Mouse (Mus musculus) layer of hippocampus, postnatal 10 days (tissue): ENCODE data around the gene Fam71f2. TPM values are rescaled to one million over a fixed set of nuclear protein-coding genes. Genes with fewer than 3 reads are reported as not detected.

ENCODE experiments used
- DNase-seq, 2 experiments: peaks; one replicate each; pipeline ENCODE4 v3.0.0; 2021; ENCODE audit warnings: low spot score in 2 of 2
- total RNA-seq, 2 experiments: library from RNA; stranded (reverse); gene quantifications; 2 replicates each; pipeline ENCODE4 v1.2.3; 2021

Gene Fam71f2
- total RNA-seq, 2 experiments from 2014 or later, result not detected

DNA sequence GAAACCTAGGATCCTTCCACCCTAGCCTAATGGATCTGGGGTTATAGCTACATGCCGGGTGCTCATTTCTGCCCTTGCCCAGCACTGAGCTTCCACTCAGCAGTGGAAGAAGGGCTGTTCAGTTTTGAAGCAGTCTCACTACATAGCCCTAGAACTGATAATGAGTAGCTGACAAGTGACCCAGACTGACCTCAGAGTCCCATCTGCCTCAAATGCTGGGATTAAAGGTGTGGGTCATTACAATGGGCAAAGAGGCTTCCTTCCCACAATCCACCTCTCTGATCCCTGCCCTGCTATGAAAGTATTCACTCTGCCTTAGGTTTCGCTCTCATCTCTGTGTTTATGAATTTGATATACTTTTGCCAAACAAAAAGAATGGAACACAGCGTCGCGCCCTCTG lies 2.6 kb upstream of the Fam71f2 start:
- no peak for DNase-seq

DNA sequence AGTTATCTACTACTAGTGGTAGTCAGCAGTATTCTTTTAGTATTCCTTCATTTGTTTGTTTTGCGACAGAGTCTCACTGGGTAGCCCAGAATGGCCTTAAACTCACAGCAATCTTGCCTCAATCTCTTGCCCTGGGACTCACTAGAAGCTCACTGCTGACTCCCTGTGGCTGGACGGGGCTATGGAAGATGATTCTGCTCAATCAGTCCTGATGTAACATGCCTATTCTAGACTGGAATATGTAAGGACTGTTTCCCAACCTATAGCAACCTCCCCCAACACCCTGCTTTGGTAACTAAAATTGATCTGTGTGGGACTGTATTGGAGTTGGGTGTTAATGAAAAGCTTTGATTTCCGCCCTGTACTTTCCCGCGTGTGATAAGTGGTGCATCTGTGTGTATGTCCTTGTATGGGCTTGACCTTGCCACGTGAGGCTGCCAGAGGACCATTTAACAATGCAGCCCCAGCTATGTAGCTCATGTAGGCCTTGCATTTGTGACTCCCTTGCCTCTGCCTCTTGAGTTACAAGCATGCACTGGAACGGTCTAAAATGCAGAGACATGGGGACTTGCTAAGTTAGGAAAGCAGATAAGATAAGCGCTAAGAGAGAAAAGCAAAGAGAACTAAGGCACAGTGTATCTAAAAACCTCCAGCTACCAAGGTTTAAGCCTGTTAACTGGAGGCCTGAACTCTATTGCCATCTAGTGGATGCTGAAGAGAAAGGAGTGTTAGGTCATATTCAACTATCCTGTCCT lies 703 bp upstream of the Fam71f2 start:
- peak; percentile 50 to 63 for DNase-seq

DNA sequence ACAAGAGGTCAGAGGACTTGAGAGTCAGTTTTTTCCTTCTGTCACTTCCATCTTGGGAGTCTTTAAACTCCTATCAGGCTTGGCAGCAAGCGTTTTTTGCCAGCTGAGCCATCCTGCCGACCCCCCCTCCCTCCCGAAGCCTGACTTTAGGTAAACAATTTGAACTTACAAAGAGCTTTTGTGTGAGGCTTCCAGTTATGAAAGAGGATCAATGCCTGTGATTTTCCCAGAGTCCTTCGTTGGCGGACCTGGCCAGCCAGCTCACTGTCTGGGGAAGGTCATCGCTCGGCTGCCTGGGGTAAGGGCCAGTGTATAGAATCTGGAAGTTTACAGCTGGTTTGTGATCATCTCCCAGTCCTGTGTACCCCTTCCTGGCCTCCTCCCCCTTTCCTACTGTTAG lies 1.3 kb downstream of the Fam71f2 start:
- no peak for DNase-seq

DNA sequence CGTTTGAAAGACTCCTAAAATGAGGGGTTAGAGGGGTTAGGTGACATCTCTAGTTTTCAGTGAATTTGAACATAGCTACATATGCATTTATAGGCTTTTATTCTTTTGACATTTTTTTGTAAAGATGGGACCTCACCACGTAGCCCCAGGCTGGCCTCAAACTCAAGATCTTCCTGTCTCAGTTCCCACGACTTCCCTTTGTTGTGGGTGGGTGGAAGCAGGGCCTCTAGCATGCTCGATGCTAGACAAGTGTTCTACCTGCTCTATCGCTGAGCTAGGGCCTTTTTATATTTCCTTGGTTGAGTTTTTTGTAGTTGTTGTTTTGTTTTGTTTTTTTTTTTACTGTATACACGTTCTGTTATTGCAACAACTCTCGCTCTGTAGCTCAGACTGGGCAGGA lies 7.5 kb downstream of the Fam71f2 start:
- DNase-seq, result no peak

DNA sequence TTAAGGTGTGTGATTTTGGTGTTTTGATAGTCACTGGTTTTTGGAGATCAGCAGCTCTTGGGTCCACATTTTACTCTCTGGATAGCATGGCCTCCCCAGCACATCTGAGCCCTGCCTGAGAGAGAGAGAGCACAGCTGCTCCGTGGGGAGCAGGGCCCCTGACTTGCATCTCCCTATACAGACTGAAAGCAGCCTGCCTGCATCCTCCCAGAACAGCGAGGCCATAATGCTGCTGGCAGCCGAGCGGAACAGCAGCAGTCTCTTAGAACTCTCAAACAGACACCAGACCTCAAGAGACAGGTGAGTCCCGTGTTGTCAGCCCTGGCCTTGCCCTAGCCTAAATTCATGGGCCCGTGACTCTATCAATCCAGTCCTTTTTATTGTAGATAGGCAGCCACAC lies 8.1 kb downstream of the Fam71f2 start:
- no peak for DNase-seq

DNA sequence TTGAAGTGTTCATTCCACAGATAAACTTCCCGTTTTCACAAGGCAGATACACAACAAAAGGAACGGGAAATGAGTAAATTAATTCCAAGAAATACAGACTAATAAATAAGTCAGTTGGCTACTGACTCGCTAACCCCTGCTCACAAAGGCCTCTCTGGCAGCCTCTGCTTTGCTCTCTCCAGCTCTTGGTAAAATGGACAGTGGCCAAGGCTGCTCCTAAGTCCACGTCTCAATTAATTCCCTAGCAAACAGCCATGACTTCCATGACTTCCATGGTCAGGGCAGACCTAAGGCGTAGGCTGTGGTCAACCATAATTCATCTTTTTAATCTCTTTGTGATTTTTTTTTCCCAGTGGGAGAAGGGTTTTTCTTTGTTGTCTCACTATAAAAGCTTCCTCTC lies 8.6 kb downstream of the Fam71f2 start:
- DNase-seq, result no peak

DNA sequence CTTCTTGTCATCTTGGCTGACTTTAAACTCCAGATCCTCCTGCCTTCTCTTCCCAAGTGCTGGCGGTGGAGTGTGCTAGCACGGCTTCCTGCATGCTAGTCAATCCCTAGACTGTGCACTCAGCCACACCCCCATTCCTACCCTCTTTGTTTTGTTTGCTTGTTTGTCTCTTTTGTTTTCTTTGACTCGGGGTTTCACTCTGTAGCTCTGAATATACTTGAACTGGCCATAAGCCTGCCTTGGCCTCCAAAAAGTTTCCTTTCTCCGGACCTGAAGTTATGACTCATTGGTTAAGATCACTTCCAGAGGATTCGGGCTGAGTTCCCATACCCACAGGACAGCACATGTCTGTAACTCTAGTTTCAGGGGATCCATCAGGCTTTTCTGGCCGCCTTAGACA lies 9.3 kb downstream of the Fam71f2 start:
- DNase-seq, result no peak

DNA sequence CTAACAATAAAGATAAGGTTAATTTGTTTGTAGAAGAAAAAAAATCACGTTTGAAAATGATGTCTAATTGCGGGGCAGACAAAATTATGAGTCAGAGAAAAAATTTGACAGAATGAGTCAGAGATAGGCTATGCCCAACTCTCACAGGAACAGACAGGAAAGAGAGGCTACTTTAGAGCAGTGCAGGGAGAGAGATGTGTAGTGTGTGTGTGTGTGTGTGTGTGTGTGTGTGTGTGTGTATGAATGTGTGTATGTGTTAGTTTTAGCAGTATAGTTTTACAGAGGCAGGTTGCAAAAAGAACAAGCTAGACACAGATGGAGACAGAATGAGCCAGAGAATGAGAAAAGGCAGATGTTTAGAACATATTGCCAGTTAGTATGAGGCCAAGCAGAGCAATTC lies 19.7 kb downstream of the Fam71f2 start:
- no peak for DNase-seq

DNA sequence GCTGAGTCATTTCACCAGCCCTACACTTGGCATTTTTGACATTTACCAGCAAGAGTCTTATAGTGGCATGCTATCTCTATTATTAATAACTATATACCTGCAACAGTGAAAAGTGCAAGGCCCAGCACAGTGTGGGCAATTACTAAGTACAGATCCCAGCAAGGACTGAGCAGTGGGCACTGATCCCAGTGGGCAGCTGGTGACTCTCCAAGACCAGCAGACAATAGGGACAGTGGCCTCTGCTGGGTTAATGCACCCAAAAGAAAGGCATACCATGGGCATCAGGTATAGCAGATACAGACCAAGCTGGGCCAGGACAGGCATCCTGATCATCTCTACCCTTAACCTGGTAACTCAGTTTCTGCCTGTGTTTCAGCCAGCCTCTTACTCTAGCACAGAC lies 23.9 kb downstream of the Fam71f2 start:
- DNase-seq, result no peak

DNA sequence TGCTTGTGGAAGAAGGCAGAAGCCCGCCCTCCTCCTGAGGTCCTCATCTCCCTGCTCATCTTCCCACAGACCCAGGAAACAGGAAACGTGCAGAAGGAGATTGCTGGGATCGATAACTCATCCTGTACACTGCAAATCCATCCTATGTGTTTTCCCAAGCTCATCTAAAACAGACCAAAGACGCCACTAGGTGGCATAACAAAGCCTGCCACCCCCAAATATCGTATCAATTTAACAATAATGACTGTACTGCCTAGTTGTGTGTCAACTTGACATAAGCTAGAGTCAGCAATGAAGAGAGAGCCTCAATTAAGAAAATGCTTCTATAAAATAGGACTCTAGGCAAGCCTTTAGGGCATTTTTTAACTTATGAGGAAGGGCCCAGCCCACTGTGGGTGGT lies 24.3 kb downstream of the Fam71f2 start:
- no peak for DNase-seq

DNA sequence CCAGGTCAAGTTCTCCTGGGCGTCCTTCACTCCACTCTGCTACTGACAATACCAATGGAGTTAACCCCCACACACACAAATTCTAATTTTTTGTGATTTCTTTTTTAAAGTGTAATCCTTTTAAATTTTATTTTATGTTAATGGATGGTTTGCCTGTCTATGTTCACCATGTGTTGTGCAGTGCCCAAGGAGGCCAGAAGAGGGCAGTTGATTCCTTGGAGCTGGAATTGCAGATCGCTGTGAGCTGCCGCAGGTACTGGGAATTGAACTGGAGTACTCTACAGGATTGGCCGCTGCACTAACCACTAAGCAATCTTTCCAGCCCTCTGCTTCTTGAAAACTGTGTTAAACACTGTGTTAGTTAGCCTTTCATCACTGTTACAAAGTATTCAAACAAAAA lies 26.1 kb downstream of the Fam71f2 start:
- no peak for DNase-seq

DNA sequence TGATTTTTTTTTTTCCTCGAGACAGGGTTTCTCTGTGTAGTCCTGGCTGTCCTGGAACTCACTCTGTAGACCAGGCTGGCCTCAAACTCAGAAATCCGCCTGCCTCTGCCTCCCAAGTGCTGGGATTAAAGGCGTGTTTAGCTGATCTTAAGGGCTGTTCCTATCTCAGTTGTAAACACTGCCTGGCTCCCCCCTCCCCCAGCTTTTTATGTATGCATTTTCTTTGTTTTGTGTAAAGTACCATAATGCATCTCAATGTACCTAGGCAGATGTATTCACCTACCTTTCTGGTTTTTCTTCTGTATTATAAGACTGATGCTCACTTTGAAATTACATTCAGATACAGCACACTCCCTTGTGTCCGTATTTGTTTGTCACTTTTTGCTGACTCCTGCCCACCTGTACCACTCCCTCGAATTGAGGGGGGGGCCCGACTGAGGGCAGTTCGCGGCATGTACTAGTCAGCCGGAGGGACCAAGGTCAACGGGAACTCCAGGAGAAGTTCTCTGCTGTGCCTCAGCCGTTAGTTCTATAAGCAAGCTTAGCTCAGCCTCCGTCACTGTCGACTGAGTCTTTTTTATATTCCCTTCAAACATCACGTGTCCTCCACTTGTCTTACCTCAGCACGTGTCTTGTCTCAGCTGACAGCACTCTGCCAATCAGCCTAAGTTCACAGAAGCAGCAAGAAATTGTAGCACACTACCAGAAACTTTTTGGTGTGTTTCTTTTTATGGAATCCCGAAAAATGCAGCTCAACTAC lies 29.6 kb downstream of the Fam71f2 start:
- no peak for DNase-seq

DNA sequence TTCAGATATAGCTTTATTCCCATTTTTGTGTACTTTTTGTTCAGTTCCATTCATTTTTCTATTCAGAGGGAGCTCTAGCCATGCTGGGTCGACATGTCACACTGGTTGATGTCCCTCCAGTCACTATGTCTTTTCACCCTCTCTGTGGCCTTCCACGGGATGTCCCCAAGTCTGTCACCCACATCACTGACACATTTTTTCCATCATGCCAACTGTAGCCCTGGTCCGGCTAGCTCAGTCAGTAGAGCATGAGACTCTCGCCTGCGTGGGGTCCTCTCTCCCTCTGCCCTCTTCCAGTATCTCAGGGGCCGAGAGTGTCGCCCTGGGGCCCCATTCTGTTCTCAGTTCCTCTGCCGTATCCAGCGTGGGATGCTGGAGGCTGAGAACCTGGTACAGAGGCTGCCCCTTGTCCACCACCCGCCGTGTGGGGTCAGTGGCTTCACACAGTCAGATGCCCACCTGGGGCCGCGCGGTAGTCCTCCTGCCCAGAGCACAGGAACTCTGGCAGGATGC lies 34.4 kb downstream of the Fam71f2 start:
- no peak for DNase-seq

DNA sequence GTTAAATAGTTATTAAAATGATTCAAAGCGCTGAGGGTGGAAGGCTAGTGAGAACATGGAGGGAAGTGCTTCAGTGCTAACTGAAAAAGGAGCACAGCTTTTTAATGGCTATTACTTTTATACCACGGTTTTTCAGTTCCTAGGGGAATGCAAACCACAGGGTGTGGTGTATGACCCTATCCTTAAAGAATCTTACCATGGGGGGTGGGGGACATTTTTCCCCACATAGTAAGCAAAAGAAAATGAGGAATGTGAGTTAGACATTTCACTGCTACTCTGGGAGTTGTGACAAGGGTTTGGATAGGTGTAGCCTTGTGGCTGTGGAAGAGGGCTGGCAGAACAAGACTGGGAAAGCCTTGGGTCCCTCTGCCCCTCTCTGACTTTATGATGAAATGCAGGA lies 37.9 kb downstream of the Fam71f2 start:
- no peak for DNase-seq

DNA sequence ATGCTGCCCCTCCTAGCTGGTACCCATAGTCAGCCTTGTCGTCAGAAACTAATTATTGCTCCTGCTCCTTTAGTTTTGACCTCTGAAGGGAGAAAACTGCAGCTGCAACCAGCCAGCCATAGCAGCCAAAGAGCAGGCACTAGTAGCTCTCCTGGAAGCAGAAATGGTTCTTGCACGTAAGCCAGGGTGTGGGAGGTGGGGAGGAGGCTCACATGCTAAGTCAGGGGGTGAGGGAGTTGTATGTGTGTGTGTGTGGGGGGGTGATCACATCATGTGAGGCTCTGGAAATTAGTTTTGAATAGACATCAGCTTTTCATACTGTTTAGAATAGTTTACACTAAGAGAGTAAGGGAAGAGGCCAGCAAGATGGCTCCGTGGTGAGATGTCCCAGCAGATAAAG lies 38.5 kb downstream of the Fam71f2 start:
- no peak for DNase-seq

DNA sequence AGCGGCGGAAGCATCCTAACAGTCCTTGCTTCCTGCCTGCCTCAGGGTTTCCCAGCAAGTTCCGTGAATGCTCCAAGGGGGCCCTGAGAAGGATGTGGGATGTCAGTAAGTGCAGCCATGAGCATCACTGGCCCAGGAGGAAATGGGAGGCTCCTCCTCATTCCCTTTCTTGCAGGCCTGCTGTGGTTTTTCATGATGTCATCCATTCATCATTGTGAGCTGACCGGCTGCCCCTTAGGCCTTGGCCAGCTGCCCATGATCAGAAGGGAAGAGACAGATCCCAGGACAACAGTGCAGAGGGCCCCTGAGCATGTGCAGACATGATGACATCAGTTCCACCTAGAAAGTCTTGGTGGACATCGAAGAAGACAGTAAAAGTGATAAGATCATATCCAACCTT lies 39.5 kb downstream of the Fam71f2 start, which contains the start of gene Fam71f1:
TSS of gene Fam71f1 (plus strand) at position 262 of the 400 bp plus-strand sequence.
- no peak for DNase-seq

DNA sequence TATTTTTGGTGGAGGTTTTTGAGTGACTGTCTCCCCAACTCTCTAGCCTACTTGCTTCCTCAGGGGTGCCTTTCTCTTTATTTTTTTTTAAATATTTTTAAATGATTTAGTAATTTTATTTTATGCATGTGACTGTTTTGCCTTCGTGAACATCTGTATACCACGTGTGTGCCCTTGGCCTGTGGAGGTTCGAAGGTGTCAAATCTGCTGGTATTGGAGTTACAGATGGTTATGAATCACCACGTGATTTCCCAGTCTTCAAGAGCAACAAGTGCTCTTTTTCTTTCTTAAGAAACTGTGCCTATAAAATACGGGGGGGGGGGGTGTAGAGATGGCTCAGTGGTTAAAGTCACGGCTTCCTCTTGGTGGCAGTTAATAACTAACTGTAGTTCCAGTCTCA lies 42.2 kb downstream of the Fam71f2 start:
- no peak for DNase-seq

DNA sequence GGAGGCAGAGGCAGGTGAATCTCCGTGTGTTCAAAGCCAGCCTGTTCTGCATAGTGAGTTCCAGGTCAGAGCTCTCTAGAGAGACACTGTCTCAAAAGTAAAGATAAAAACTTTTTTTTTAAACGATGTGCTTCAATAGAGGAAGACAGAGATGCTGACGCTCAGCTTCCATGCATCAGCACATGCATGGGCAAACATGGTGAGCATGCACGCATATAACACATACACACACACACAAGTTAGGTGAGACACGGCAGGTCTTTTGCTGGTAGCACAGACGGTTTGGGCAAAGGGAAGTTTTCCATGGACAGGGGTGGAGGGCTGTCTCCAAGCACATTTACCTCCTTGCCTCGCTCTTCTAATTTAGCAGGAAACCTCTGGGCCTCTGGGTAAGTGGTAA lies 42.8 kb downstream of the Fam71f2 start:
- DNase-seq, result no peak

DNA sequence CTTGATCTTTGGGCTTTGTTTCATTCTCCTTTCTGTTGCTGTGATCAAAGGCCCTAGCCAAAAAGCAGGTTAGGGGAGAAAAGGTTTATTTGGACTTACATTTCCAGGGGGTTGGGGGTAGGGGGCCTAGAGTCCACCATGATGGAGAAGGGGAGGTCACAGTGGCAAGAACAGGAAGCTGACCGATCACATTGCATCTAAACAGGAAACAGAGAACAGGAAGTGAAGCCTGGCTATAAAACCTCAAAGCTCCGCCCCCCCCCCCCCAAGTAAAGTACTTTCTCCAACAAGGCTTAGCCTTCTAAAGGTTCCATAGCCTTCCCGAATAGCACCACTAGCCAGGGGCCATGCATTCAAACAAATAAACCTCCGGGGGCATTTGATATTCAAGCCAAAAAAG lies 43.3 kb downstream of the Fam71f2 start:
- DNase-seq, result no peak

DNA sequence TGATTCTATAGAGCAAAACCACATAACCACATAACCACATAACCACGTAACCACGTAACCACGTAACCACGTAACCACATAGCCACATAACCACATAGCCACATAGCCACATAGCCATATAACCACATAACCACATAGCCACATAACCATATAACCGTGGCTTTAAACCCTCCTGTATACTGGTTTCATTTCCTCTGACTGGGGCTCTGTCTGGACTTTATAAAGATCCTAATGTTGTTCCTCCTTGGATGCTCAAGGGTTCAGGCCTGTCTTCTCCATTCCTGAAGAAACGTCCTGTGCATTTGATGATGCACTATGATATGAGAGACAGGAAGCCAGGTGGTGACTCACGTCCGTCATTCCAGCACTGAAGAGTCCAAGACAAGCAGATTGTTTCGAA lies 47.6 kb downstream of the Fam71f2 start:
- no peak for DNase-seq

DNA sequence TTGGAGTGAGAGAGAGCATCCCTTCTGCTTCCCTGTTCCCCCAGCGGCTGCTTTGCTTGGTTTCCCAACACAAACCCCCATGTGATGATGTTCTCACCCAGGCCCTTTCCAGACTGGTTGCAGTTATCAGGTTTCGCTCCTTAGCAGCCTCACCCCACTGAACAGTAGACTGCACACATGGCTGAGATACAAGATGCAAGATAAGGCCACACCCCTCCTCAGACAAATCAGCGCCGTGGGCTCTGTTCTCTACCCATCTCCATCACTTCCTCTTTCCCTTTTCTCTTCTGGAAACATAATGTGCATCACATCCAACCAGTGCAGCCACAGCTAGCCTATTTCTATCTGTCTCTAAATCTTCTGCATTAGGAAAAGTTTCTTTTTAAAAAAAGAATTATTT lies 50.1 kb downstream of the Fam71f2 start:
- DNase-seq, result no peak
